ENCODE assay signal across 8 mouse cellular contexts in genomic region chr9:102625983-102626838, GRCm38 (mm10). TPM values are rescaled to one million over a fixed set of nuclear protein-coding genes. Genes with fewer than 3 reads are reported as not detected.
A peak's percentile ranks its signal among the peaks of the same experiment; 100 is the strongest.
DNase-seq lines count a peak whose midpoint lies in the region; ATAC-seq and TF ChIP-seq lines count a peak whose summit lies in the region.

Anapc13 (plus strand) TSS chr9:102626296.
Cep63 (minus strand) TSS chr9:102626534.

- peak within 1 kb of the TSS; percentile 98 for H3K9ac ChIP-seq in ES-E14 (ENCODE audit: insufficient read depth, low read depth, low read length, poor library complexity, severe bottlenecking)
- peak within 1 kb of the TSS; percentile 93 for H3K9ac ChIP-seq in forebrain, embryonic 15.5 days (replicated peaks)
- peak within 1 kb of the TSS; percentile 99 for H3K9ac ChIP-seq in lung, embryonic 14.5 days

- H3K9me3 ChIP-seq in ES-E14 (ENCODE audit: control insufficient read depth, insufficient read depth, low read depth, low read length) = no peaks in the 10 kb centered on the region
- H3K9me3 ChIP-seq in forebrain, embryonic 15.5 days = no peaks in the 10 kb centered on the region
- H3K9me3 ChIP-seq in lung, embryonic 14.5 days (ENCODE audit: low read depth, low read length) = no peaks in the 10 kb centered on the region

- peak; percentile 97 for DNase-seq in ES-E14 (ENCODE audit: low read depth, low spot score)
- DNase-seq in cerebellum, adult 11-12 months = peak; percentile 98
- DNase-seq in heart, postnatal 36 days = peak; percentile 99
- DNase-seq in layer of hippocampus, adult 2 months (ENCODE audit: low spot score in 2 of 2) = peak; percentile 96 to 99
- DNase-seq in lung, embryonic 14.5 days = peak; percentile 99
- DNase-seq in thymus, adult 2 months = peak; percentile 97

- intact Hi-C loops in heart, postnatal 36 days (cut with DNase I) = loop anchor here (2.0 to 10.0 kb wide), 2 partner anchors 209 to 679 kb away; partner anchors contain the start of genes 1300017J02Rik, Ryk and Topbp1

- under 1% methylated on average over 83 of the region's 84 CpGs for whole genome bisulfite sequencing in forebrain, embryonic 15.5 days
- WGBS in lung, embryonic 14.5 days = under 1% methylated on average over 74 of the region's 84 CpGs
- under 1% methylated on average over 84 of the region's 84 CpGs for WGBS in olfactory bulb, adult 2 months
- WGBS in thymus, adult 2 months = under 1% methylated on average over 84 of the region's 84 CpGs

- H3K4me1 ChIP-seq in ES-E14 (ENCODE audit: control insufficient read depth in 2 of 2, insufficient read depth in 2 of 2, low read length in 2 of 2, poor library complexity in 1 of 2) = peaks cover 2% of the 10 kb centered on the region in 2 experiments; a peak in 1 of 4 replicates
- peaks cover 19% of the 10 kb centered on the region for H3K4me1 ChIP-seq in forebrain, embryonic 15.5 days
- H3K4me1 ChIP-seq in lung, embryonic 14.5 days (ENCODE audit: insufficient read depth) = no peaks in the 10 kb centered on the region
- peaks cover 3% of the 10 kb centered on the region; the same call in 1 of the 2 replicates for H3K4me1 ChIP-seq in olfactory bulb, adult 2 months (ENCODE audit: control insufficient read depth, insufficient read depth, low read length)
- H3K4me1 ChIP-seq in thymus, adult 2 months (replicated peaks; ENCODE audit: control insufficient read depth, insufficient read depth, low read length) = peaks cover 11% of the 10 kb centered on the region

- peak within 1 kb of the TSS; percentile 91 for H3K27ac ChIP-seq in ES-E14 (ENCODE audit: insufficient read depth, low read depth, low read length, poor library complexity, severe bottlenecking)
- peak within 1 kb of the TSS; percentile 95 for H3K27ac ChIP-seq in forebrain, embryonic 15.5 days (replicated peaks)
- H3K27ac ChIP-seq in layer of hippocampus, adult 2 months = peak within 1 kb of the TSS; percentile 98
- H3K27ac ChIP-seq in lung, embryonic 14.5 days (ENCODE audit: low read depth) = peak within 1 kb of the TSS; percentile 97
- peak within 1 kb of the TSS; percentile 93 for H3K27ac ChIP-seq in olfactory bulb, adult 2 months (ENCODE audit: insufficient read depth, low read depth, low read length)
- peak within 1 kb of the TSS; percentile 80 for H3K27ac ChIP-seq in thymus, adult 2 months (ENCODE audit: control insufficient read depth, insufficient read depth, low read length)

- peak; percentile 31; the same call in 1 of the 2 replicates for TF ChIP-seq CTCF in layer of hippocampus, adult 2 months (conservative IDR thresholded peaks at IDR 0.05)
- peak; percentile 31 for TF ChIP-seq CTCF in lung, embryonic 14.5 days (IDR thresholded peaks at IDR 0.05; ENCODE audit: low read depth)
- no peak for TF ChIP-seq CTCF in olfactory bulb, adult 2 months (IDR thresholded peaks at IDR 0.05; ENCODE audit: insufficient read depth, low read depth, low read length)
- no peak for TF ChIP-seq CTCF in thymus, adult 2 months (IDR thresholded peaks at IDR 0.05; ENCODE audit: borderline replicate concordance, control insufficient read depth, extremely low read depth, insufficient read depth, low read length, poor library complexity)

- H3K4me2 ChIP-seq in forebrain, embryonic 15.5 days (replicated peaks) = peak within 1 kb of the TSS; percentile 63
- H3K4me2 ChIP-seq in lung, embryonic 14.5 days = peak within 1 kb of the TSS; percentile 81

- H3K36me3 ChIP-seq in ES-E14 (ENCODE audit: control insufficient read depth, insufficient read depth, low read length, poor library complexity, severe bottlenecking) = peaks cover 3% of the 10 kb centered on the region; the same call in 1 of the 2 replicates
- H3K36me3 ChIP-seq in forebrain, embryonic 15.5 days = 0 out of 2 replicates have a peak, but pooled peaks cover 3% of the 10 kb centered on the region
- peaks cover 5% of the 10 kb centered on the region; the same call in 1 of the 2 replicates for H3K36me3 ChIP-seq in lung, embryonic 14.5 days (ENCODE audit: insufficient read depth)
- no peaks in the 10 kb centered on the region for H3K36me3 ChIP-seq in thymus, adult 2 months (ENCODE audit: control insufficient read depth, insufficient read depth, low read length)

- no peaks in the 10 kb centered on the region for H3K27me3 ChIP-seq in forebrain, embryonic 15.5 days
- no peaks in the 10 kb centered on the region for H3K27me3 ChIP-seq in lung, embryonic 14.5 days (ENCODE audit: insufficient read depth, low read length)
- no peaks in the 10 kb centered on the region for H3K27me3 ChIP-seq in thymus, adult 2 months (ENCODE audit: control insufficient read depth, insufficient read depth, low read length)

- in situ Hi-C loops in ES-E14 (cut with MboI; ENCODE audit: low sequenced_read_pairs in 2 of 2, unreplicated experiment in 2 of 2) = no loop called here

- ATAC-seq in forebrain, embryonic 15.5 days (replicated peaks) = peak; percentile 96
- peak; percentile 96 for ATAC-seq in lung, embryonic 14.5 days (ENCODE audit: insufficient read depth)

- TF ChIP-seq POLR2A in olfactory bulb, adult 2 months (IDR thresholded peaks at IDR 0.05; ENCODE audit: insufficient read depth, low read depth, low read length) = peak; percentile 78; the same call in 1 of the 2 replicates
- peak; percentile 73 for TF ChIP-seq POLR2A in thymus, adult 2 months (IDR thresholded peaks at IDR 0.05; ENCODE audit: control insufficient read depth, extremely low read depth, insufficient read depth, low read length, poor library complexity)

- peak within 1 kb of the TSS; percentile 79 to 91 for H3K4me3 ChIP-seq in ES-E14 (ENCODE audit: insufficient read depth in 1 of 2, low read depth in 1 of 2, low read length in 2 of 2, poor library complexity in 1 of 2, severe bottlenecking in 1 of 2)
- peak within 1 kb of the TSS; percentile 65 for H3K4me3 ChIP-seq in forebrain, embryonic 15.5 days
- peak within 1 kb of the TSS; percentile 95 for H3K4me3 ChIP-seq in layer of hippocampus, adult 2 months
- H3K4me3 ChIP-seq in lung, embryonic 14.5 days (ENCODE audit: low read depth, low read length) = peak within 1 kb of the TSS; percentile 92
- H3K4me3 ChIP-seq in olfactory bulb, adult 2 months (ENCODE audit: insufficient read depth, low read depth, low read length) = peak within 1 kb of the TSS; percentile 92
- H3K4me3 ChIP-seq in thymus, adult 2 months (ENCODE audit: control insufficient read depth, insufficient read depth, low read length) = peak within 1 kb of the TSS; percentile 95

TF ChIP-seq in ES-E14, 5 proteins besides CTCF, POLR2A, EP300 and RAD21:
- TF ChIP-seq HCFC1 (IDR thresholded peaks at IDR 0.05; ENCODE audit: borderline replicate concordance, insufficient read depth, low read length) = peak; percentile 70; the same call in 1 of the 2 replicates
- no peak for TF ChIP-seq ZC3H11A (IDR thresholded peaks at IDR 0.05; ENCODE audit: borderline replicate concordance, low read depth, low read length)

RNA-seq across cellular contexts. Expression of gene Anapc13, which starts in this region (rescaled TPM):
- total RNA-seq in ES-E14 (2012; rRNA removed) = 83.8 and 103 TPM in 2 replicates
- 148 and 166 TPM in 2 replicates for polyA plus RNA-seq in forebrain, embryonic 15.5 days (2015; fragmentation: Nextera tagmentation; extraction: Ambion mirVana)
- total RNA-seq in heart, postnatal 36 days (2021) = 100 to 1,000 TPM; 341 to 347 TPM
- total RNA-seq in layer of hippocampus, adult 2 months (2021) = 100 to 1,000 TPM in 1 of 2 experiments, 10 to 100 TPM in 1; 99.5 to 106 TPM
- 166 and 188 TPM in 2 replicates for polyA plus RNA-seq in lung, embryonic 14.5 days (2014; fragmentation: Nextera tagmentation; extraction: Ambion mirVana)
- not detected in 2 replicates for polyA plus RNA-seq in olfactory bulb, adult 2 months (2012; ENCODE audit: insufficient read depth, insufficient read length, low replicate concordance, missing spikeins)
- 34.6 and 35.3 TPM in 2 replicates for polyA plus RNA-seq in thymus, adult 2 months (2012; rRNA removed)

RNA-seq across cellular contexts. Expression of gene Cep63, which starts in this region (rescaled TPM):
- total RNA-seq in ES-E14 (2012; rRNA removed) = 19.1 and 26.1 TPM in 2 replicates
- 48.1 and 49.6 TPM in 2 replicates for polyA plus RNA-seq in forebrain, embryonic 15.5 days (2015; fragmentation: Nextera tagmentation; extraction: Ambion mirVana)
- 10 to 100 TPM; 53.0 to 53.1 TPM for total RNA-seq in heart, postnatal 36 days (2021)
- total RNA-seq in layer of hippocampus, adult 2 months (2021) = 10 to 100 TPM; 30.9 to 32.4 TPM
- 44.2 and 47.5 TPM in 2 replicates for polyA plus RNA-seq in lung, embryonic 14.5 days (2014; fragmentation: Nextera tagmentation; extraction: Ambion mirVana)
- not detected in 2 replicates for polyA plus RNA-seq in olfactory bulb, adult 2 months (2012; ENCODE audit: insufficient read depth, insufficient read length, low replicate concordance, missing spikeins)
- polyA plus RNA-seq in thymus, adult 2 months (2012; rRNA removed) = 4.9 and 6.1 TPM in 2 replicates

Comparison
In these comparisons a context has a peak if more than half of its experiments do, and no peak if none do; other contexts are left out.
1. Peak in every context shown above with its lines: DNase-seq, ATAC-seq, H3K4me3 ChIP-seq and H3K27ac ChIP-seq.
2. CTCF ChIP-seq: peak in layer of hippocampus, adult 2 months (single experiment) and lung, embryonic 14.5 days (single experiment); none in olfactory bulb, adult 2 months (single experiment) and thymus, adult 2 months (single experiment).